Mouse (Mus musculus) thymus, postnatal 25 days (tissue): ENCODE results near the gene Gnai1.

Experiments
- DNase-seq: peaks from one replicate; pipeline ENCODE4 v3.0.0; 2022

Gnai1 gene

GRCm38 (mm10) chr5:18282095-18282494, 78.1 kb downstream of the Gnai1 start:
- DNase-seq, result no peak

DNA sequence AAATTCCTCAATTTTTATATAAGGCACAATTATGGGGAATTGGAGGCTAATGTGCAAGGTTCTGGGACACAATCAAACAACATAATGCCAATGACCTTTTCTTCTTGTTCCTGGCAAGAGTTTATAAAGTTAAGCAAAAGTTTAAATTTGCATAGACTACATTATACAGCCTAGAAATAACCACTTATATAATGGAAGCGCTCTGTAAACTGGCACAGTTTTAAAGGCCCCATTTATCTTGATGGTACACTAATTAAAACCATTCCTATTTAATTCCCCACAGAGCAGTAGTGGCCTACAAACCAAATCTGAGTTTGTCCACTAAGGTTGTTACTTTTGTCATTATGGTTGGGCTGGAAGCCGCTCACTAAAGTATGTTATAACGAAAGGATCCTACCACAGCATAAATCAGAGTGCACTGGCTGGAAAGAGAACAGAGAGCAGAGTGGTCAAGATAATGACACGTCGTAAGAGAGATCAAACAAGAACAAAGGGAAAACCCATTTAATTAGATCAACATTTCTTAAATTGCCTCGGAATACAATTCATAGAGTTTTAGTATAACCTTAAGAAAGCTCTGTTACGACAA, 85.7 kb downstream of the Gnai1 start:
- no peak for DNase-seq

DNA sequence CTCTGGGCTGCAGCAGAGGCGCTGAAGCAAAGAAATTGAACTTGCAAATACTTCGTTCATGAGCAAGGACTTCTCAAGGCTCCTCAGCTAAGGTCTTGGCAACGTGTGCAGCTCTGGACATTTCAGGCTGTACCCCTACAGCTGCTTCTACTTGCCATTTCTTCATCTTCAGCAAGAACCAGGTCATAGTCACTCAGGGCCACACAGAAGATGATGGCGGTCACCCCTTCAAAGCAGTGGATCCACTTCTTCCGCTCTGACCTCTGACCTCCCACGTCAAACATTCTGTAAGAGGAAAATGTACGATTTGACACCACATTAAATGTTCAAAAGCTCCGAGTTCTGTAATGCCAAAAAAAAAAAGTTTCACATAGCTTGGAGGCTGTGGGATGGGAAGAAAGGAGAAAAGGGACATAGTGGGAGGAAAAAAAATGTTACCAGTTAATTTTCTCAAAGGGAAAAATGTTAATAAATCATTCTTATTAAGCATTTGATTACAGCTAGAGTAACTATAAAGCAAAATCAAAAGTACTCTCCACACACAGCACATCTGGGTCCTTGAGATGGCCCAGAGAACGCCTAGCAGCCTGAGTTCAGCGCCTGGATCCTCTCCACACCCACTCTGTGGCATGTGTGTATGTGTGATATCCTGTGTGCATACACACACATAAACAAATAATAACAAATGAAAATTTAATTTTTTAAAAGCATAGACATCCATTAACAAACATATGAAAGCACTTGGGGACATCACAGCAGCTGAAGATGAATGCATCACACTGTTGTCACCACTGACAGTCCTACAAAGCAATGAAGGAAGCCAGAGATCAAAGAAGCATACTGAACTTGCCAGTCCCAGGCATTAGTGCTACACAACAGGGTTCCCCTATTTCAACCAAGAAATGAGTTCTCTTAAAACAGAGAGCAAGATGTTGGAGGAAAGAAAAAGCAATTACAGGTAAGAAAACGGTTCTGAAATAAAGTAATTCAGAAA, 86.6 kb downstream of the Gnai1 start:
- no peak for DNase-seq

- no peak for DNase-seq
These were observed 109.7 kb downstream of the Gnai1 start for GRCm38 (mm10) chr5:18250379-18251017.

DNA sequence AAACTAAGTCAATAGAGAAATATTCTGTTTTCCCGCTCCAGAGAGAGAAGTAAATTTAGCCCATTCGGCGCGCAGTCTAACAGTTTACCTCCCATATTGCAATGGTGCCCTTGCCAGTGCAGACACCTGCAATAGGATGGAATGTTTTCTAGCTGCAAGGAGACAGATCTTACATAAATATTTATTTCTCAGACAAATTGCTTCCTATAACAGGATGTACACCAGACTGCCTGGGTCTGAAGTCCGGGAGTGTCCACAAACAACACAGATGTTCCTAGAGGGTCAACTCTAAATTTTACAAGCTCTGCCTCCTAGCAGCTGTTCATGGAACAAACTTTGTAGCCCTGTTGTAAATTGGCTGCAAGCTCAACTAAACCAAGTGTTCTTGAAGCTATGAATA, 111.0 kb downstream of the Gnai1 start:
- DNase-seq, result no peak

DNA sequence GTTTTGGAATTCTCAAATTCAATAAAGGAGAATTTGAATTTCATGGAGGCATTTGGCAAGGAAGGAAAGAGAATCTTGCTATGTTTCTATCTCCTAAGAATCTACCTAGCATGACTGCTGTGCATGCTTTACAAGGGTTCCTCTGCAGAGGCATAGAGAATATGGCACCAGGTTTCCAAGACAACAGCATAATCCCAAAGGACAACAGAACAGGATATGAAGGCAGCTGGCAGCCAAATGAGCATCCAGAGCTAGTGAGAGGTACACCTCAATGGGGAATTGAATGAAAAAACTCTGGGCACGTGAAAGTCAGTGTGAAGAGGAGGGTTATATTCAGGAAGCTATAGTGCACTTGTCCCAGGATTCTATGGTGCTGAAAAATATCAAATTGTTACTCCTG, 130.8 kb downstream of the Gnai1 start:
- DNase-seq, result no peak

DNA sequence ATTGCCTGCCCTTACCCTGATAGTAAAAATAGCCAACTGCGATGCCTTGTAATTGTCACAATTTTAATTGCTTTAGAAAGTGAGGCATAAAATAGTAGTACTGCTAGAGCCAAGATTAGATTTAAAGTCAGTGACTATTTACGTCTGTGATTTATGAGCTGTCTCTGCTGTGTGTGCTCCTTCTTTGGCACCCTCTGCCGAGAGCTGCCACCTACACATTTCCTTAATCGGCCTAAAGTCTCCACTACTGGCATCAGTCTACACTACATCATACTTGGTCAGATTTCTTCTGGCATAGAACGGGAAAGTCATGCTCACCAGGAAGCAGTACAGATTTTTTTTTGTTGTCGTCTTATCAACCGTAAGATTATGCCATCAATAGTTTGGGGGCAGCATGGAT, 131.3 kb downstream of the Gnai1 start:
- DNase-seq, result no peak

- DNase-seq, result no peak
These were observed 139.3 kb downstream of the Gnai1 start for GRCm38 (mm10) chr5:18220873-18221272.

GRCm38 (mm10) chr5:18218292-18218691, 141.9 kb downstream of the Gnai1 start:
- no peak for DNase-seq

GRCm38 (mm10) chr5:18217856-18218255, 142.3 kb downstream of the Gnai1 start:
- DNase-seq, result no peak
